Mouse (Mus musculus) erythroblast, embryonic 14.5 days (primary cell): ENCODE measurements around the gene E2f4.

Experiments
- GATA1 ChIP-seq: IDR thresholded peaks from 2 replicates; pipeline ENCODE4 v1.6.1; 2012; ENCODE audit warnings: low read length, inconsistent platforms, mixed read lengths
- TAL1 ChIP-seq: IDR thresholded peaks from 3 replicates; pipeline ENCODE4 v1.6.1; 2012; ENCODE audit warnings: low read length, inconsistent platforms, mixed read lengths

- TF ChIP-seq GATA1, result no peak
- no peak for TF ChIP-seq TAL1
These were observed 5.9 kb downstream of the E2f4 start for GRCm38 (mm10) chr8:105303396-105303795.
